Mouse (Mus musculus) right cerebral cortex, postnatal 4 days (tissue): ENCODE results near the gene Defa32.
"Not testable (repeated sequence)": the region's sequence is repeated elsewhere in the genome, so short reads cannot be mapped to it uniquely, and the experiment has no call there.

Source experiments
- DNase-seq: peaks from one replicate; pipeline ENCODE4 v3.0.0-alpha.2; 2022

The Defa32 gene

DNA sequence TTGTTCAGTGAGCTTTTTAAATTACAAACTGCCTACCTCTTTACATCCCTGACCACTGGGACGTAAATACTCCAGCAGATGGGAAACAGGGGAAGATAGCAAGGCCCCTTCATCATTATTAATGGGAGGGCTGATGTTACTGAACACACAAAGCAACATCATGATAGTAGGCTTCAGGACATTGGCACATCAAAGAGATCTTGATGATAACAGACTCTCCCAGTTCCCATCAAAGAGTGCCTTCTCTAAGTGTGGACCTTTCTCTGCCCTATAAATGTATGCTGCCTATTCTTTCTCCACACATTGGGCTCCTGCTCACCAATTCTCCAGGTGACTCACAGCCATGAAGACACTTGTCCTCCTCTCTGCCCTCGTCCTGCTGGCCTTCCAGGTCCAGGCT lies at the start of gene Defa32:
Gene Defa32, plus strand, starts transcription at position 301 of the 400 bp plus-strand sequence.
- not testable (repeated sequence) for DNase-seq

DNA sequence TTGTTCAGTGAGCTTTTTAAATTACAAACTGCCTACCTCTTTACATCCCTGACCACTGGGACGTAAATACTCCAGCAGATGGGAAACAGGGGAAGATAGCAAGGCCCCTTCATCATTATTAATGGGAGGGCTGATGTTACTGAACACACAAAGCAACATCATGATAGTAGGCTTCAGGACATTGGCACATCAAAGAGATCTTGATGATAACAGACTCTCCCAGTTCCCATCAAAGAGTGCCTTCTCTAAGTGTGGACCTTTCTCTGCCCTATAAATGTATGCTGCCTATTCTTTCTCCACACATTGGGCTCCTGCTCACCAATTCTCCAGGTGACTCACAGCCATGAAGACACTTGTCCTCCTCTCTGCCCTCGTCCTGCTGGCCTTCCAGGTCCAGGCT lies 19.9 kb upstream of the Defa32 start, which contains the start of gene Defa20:
Gene Defa20, plus strand, starts transcription at position 301 of the 400 bp plus-strand sequence.
- DNase-seq: not testable (repeated sequence)

DNA sequence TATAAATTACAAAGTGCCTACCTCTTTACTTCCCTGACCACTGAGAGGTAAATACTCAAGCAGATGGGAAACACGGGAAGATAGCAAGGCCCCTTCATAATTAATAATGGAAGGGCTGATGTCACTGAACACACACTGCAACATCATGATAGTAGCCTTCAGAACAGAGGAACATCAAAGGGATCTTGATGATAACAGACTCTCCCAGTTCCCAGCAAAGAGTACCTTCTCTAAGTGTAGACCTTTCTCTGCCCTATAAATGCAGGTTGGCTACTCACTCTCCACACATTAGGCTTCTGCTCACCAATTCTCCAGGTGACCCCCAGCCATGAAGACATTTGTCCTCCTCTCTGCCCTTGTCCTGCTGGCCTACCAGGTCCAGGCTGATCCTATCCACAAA lies 36.3 kb downstream of the Defa32 start, which contains the start of gene Defa37:
Gene Defa37, plus strand, starts transcription at position 301 of the 400 bp plus-strand sequence.
- DNase-seq: not testable (repeated sequence)
